Mouse (Mus musculus): ENCODE results near the gene Thoc3. TPM values are rescaled to one million over a fixed set of nuclear protein-coding genes. Genes with fewer than 3 reads are reported as not detected.

Gene Thoc3
- polyA plus RNA-seq, 1 experiment from 2014 or later, result 37.4 TPM

DNA sequence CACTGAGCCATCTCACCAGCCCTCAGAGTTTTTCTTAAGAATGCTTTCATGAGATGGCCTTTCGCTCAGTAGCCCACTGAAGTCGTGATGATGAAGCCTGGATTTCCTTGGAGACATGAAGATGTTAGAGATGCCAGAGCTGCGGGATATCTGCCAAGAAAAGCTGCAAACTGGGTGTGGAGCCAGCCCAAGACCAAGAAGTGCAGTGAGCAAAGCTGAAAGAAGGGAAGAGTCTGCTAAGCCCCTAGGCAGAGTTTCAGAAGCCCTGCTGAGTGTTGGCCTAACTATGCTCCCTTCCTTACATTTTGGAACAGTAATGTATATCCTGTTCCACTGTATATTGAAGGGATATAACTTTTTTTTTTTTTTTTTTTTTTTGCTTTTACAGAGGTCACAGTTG is 10.6 kb upstream of the Thoc3 start:
- WGBS (ENCODE audit: insufficient replicate concordance), result 57% methylated on average over 3 of the region's 3 CpGs
- Histone ChIP-seq H3K4me1 (ENCODE audit: insufficient read depth) (no peaks in the 10 kb centered on the region), H3K27ac (ENCODE audit: low read depth) (no peak overlapping the region), H3K4me3 (ENCODE audit: low read depth, low read length) (no peak overlapping the region), H3K9ac (replicated peaks) (no peak overlapping the region), H3K36me3 (replicated peaks; ENCODE audit: insufficient read depth, low read length) (no peaks in the 10 kb centered on the region), H3K27me3 (ENCODE audit: insufficient read depth, low read length) (no peaks in the 10 kb centered on the region), H3K9me3 (ENCODE audit: low read length) (no peaks in the 10 kb centered on the region), H3K4me2 (ENCODE audit: low read depth, low read length) (no peak overlapping the region)
- no peak for ATAC-seq
- DNase-seq, result no peak
- no peak for TF ChIP-seq EP300 (IDR thresholded peaks at IDR 0.05; ENCODE audit: low read depth)
- TF ChIP-seq CTCF (IDR thresholded peaks at IDR 0.05; ENCODE audit: low read depth), result no peak

DNA sequence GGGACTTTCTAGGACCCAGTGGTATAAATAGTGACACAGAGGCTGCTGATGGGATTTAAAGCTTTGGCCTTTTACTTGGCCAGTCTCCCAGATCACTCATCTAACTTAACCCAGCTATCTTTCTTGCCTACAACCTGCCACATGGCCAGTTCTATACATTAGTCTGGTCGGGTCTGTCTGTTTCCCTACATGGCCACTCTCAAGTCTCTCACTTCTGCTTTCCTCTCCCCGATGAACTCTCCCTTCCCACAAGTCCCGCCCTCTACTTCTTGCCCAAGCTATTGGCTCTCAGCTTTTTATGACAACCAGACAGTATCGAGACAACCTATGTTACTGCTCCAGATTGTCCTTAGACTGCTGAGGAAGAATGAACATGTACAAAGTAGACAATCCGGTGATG is 7.1 kb upstream of the Thoc3 start:
- Histone ChIP-seq H3K27ac (ENCODE audit: low read depth) (no peak overlapping the region), H3K4me2 (ENCODE audit: low read depth, low read length) (no peak overlapping the region), H3K9ac (replicated peaks) (no peak overlapping the region), H3K9me3 (ENCODE audit: low read length) (no peaks in the 10 kb centered on the region), H3K4me3 (ENCODE audit: low read depth, low read length) (no peak overlapping the region), H3K27me3 (ENCODE audit: insufficient read depth, low read length) (no peaks in the 10 kb centered on the region), H3K36me3 (replicated peaks; ENCODE audit: insufficient read depth, low read length) (no peaks in the 10 kb centered on the region), H3K4me1 (ENCODE audit: insufficient read depth) (no peaks in the 10 kb centered on the region)
- 0 out of 2 replicates have a peak, but pooled peaks have one; percentile 35 for ATAC-seq
- DNase-seq, result peak; percentile 31
- TF ChIP-seq EP300 (IDR thresholded peaks at IDR 0.05; ENCODE audit: low read depth) (no peak), CTCF (IDR thresholded peaks at IDR 0.05; ENCODE audit: low read depth) (no peak)
- 36% methylated on average over 5 of the region's 5 CpGs for WGBS (ENCODE audit: insufficient replicate concordance)

DNA sequence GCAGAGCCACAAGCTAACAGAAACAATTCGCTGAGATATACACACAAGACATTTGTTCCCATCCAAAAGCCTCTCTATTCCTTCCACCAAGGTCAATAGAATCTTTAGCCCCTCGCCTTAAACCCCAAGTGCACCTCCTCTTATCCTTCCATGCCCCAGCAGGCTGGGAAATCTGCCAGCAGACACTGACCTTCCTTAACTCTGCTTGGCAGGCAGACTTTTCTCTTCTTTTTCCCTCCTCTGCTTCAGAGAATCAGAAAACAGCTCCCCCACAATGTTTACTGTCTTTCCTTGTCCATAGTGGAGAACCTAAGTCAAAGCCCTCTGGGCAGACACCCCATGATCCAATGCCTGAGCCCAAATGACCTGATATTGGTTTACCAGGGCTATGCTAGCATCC is 6.3 kb upstream of the Thoc3 start:
- no peak overlapping the region for H3K4me2 ChIP-seq (ENCODE audit: low read depth, low read length)
- TF ChIP-seq CTCF (IDR thresholded peaks at IDR 0.05; ENCODE audit: low read depth) (no peak), EP300 (IDR thresholded peaks at IDR 0.05; ENCODE audit: low read depth) (no peak)
- no peak overlapping the region for H3K27ac ChIP-seq (ENCODE audit: low read depth)
- no peak for ATAC-seq
- H3K9me3 ChIP-seq (ENCODE audit: low read length), result no peaks in the 10 kb centered on the region
- 74% methylated on average over 2 of the region's 2 CpGs for WGBS (ENCODE audit: insufficient replicate concordance)
- H3K4me1 ChIP-seq (ENCODE audit: insufficient read depth), result no peaks in the 10 kb centered on the region
- no peak for DNase-seq
- H3K36me3 ChIP-seq (replicated peaks; ENCODE audit: insufficient read depth, low read length), result no peaks in the 10 kb centered on the region
- no peak overlapping the region for H3K4me3 ChIP-seq (ENCODE audit: low read depth, low read length)
- no peak overlapping the region for H3K9ac ChIP-seq (replicated peaks)
- no peaks in the 10 kb centered on the region for H3K27me3 ChIP-seq (ENCODE audit: insufficient read depth, low read length)

DNA sequence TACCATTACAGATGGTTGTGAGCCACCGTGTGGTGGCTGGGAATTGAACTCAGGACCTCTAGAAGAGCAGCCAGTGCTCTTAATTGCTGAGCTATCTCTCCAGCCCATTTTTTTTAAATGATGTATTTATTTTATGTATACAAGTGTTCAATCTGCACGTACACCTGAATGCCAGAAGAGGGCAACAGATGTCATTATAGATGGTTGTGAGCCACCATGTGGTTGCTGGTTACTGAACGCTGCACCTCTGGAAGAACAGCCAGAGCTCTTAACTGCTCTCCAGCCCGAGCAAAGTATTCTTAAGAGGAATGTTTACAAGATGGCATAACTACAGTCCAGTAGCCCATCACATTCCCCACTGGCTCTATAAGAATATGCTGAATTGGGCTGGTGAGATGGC is 3.3 kb upstream of the Thoc3 start:
- 85% methylated on average over 4 of the region's 4 CpGs for WGBS (ENCODE audit: insufficient replicate concordance)
- no peak overlapping the region for H3K4me3 ChIP-seq (ENCODE audit: low read depth, low read length)
- H3K27ac ChIP-seq (ENCODE audit: low read depth), result no peak overlapping the region
- TF ChIP-seq EP300 (IDR thresholded peaks at IDR 0.05; ENCODE audit: low read depth) (no peak), CTCF (IDR thresholded peaks at IDR 0.05; ENCODE audit: low read depth) (0 out of 2 replicates have a peak, but pooled peaks have one; percentile 23)
- H3K36me3 ChIP-seq (replicated peaks; ENCODE audit: insufficient read depth, low read length), result no peaks in the 10 kb centered on the region; the same call in 1 of the 2 replicates
- H3K27me3 ChIP-seq (ENCODE audit: insufficient read depth, low read length), result no peaks in the 10 kb centered on the region
- DNase-seq (no peak), ATAC-seq (no peak)
- no peak overlapping the region for H3K4me2 ChIP-seq (ENCODE audit: low read depth, low read length)
- H3K4me1 ChIP-seq (ENCODE audit: insufficient read depth), result peaks cover 7% of the 10 kb centered on the region
- no peaks in the 10 kb centered on the region for H3K9me3 ChIP-seq (ENCODE audit: low read length)
- no peak overlapping the region for H3K9ac ChIP-seq (replicated peaks)

DNA sequence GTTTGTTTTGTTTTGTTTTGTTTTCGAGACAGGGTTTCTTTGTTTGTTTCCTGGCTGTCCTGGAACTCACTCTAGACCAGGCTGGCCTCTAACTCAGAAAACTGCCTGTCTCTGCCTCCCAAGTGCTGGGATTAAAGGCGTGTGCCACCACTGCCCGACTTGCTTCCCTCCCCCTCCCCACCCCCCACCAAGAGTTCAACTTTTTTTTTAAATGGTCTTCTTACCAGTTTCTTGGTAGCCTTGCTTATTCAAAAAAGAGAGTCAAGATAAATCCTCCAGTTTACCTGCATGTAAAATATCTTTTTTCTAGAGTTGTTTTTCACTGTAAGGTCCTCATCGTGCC is 334 bp upstream of the Thoc3 start:
- H3K27me3 ChIP-seq (ENCODE audit: insufficient read depth, low read length), result no peaks in the 10 kb centered on the region
- H3K36me3 ChIP-seq (replicated peaks; ENCODE audit: insufficient read depth, low read length), result peaks cover 28% of the 10 kb centered on the region
- peak; percentile 71 for ATAC-seq
- H3K27ac ChIP-seq (ENCODE audit: low read depth), result no peak overlapping the region
- H3K4me2 ChIP-seq (ENCODE audit: low read depth, low read length), result peak overlapping the region; percentile 97
- peak overlapping the region; percentile 42; the same call in 1 of the 2 replicates for H3K9ac ChIP-seq (replicated peaks)
- H3K9me3 ChIP-seq (ENCODE audit: low read length), result no peaks in the 10 kb centered on the region
- TF ChIP-seq EP300 (IDR thresholded peaks at IDR 0.05; ENCODE audit: low read depth) (no peak), CTCF (IDR thresholded peaks at IDR 0.05; ENCODE audit: low read depth) (no peak)
- WGBS (ENCODE audit: insufficient replicate concordance), result 13% methylated on average over 4 of the region's 4 CpGs
- peak overlapping the region; percentile 91 for H3K4me3 ChIP-seq (ENCODE audit: low read depth, low read length)
- no peak for DNase-seq
- H3K4me1 ChIP-seq (ENCODE audit: insufficient read depth), result peaks cover 7% of the 10 kb centered on the region

DNA sequence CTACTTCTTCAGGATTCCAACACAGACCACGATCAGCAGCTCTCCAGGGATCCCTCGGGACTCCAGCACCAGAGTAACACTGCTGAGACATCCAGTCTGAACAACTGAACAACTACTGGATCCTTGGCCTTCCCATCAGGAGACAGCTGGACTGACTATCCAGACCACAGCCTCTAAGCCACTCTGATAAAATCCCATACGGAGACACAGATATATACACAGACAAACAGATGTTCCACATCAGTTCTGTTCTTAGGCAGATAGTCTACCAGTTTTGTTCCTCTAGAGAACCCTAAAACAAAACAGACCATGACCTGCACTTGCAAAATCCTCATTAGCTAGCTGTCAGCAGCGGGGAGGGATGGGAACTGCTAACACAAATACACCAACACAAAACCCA is 9.4 kb downstream of the Thoc3 start:
- DNase-seq (no peak), ATAC-seq (no peak)
- Histone ChIP-seq H3K27ac (ENCODE audit: low read depth) (no peak overlapping the region), H3K4me3 (ENCODE audit: low read depth, low read length) (no peak overlapping the region), H3K4me2 (ENCODE audit: low read depth, low read length) (no peak overlapping the region), H3K9me3 (ENCODE audit: low read length) (no peaks in the 10 kb centered on the region), H3K9ac (replicated peaks) (no peak overlapping the region), H3K36me3 (replicated peaks; ENCODE audit: insufficient read depth, low read length) (peaks cover 71% of the 10 kb centered on the region), H3K4me1 (ENCODE audit: insufficient read depth) (no peaks in the 10 kb centered on the region), H3K27me3 (ENCODE audit: insufficient read depth, low read length) (no peaks in the 10 kb centered on the region)
- 73% methylated on average over 4 of the region's 4 CpGs for WGBS (ENCODE audit: insufficient replicate concordance)
- no peak for TF ChIP-seq EP300 (IDR thresholded peaks at IDR 0.05; ENCODE audit: low read depth)
- TF ChIP-seq CTCF (IDR thresholded peaks at IDR 0.05; ENCODE audit: low read depth), result no peak

DNA sequence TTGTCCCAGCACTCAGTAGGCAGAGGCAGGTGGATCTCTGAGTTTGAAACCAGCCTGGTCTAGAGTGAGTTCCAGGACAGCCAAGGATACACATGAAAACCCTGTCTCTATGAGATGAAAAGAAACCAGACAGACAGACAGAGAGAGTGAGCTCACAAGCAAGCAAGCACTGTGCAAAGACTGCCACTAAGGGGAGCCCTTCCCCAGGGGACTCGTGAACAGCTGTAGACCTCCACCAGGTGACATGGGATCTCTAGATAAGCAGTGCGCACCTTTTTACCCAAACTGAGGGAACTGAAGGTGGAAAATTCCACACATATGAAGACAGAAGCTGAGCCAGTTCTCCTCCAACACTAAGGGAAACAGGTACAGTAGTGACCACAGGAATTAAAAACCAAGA is 11.6 kb downstream of the Thoc3 start:
- peak; percentile 69 for TF ChIP-seq CTCF (IDR thresholded peaks at IDR 0.05; ENCODE audit: low read depth)
- no peak for TF ChIP-seq EP300 (IDR thresholded peaks at IDR 0.05; ENCODE audit: low read depth)
- H3K36me3 ChIP-seq (replicated peaks; ENCODE audit: insufficient read depth, low read length), result peaks cover 51% of the 10 kb centered on the region
- 0 out of 2 replicates have a peak, but pooled peaks have one; percentile 43 for ATAC-seq

More for the DNA sequence above, 11.6 kb downstream of the Thoc3 start:
- Histone ChIP-seq H3K4me3 (ENCODE audit: low read depth, low read length) (no peak overlapping the region), H3K4me2 (ENCODE audit: low read depth, low read length) (no peak overlapping the region), H3K4me1 (ENCODE audit: insufficient read depth) (no peaks in the 10 kb centered on the region), H3K27ac (ENCODE audit: low read depth) (no peak overlapping the region), H3K9me3 (ENCODE audit: low read length) (no peaks in the 10 kb centered on the region), H3K9ac (replicated peaks) (no peak overlapping the region), H3K27me3 (ENCODE audit: insufficient read depth, low read length) (no peaks in the 10 kb centered on the region)
- WGBS (ENCODE audit: insufficient replicate concordance), result 60% methylated on average over 2 of the region's 2 CpGs
- peak; percentile 52 for DNase-seq

All from liver, postnatal 0 days (tissue).